Mouse (Mus musculus) lung, embryonic 16.5 days (tissue): ENCODE data around the gene BC035044. TPM values are rescaled to one million over a fixed set of nuclear protein-coding genes. Genes with fewer than 3 reads are reported as not detected.
"Not testable (repeated sequence)": the region's sequence is repeated elsewhere in the genome, so short reads cannot be mapped to it uniquely, and the experiment has no call there.

Source experiments
- ATAC-seq: fragments of 200-750 bp; cut with Nextera tagmentation; 2 replicates; pipeline ENCODE4 v1.8.0; 2017; ENCODE audit warnings: low read depth, mild to moderate bottlenecking, moderate library complexity
- H3K27ac ChIP-seq: fragments of 300-500 bp; sonication (generic); 2 replicates; pipeline ENCODE4 v1.5.1; 2014; ENCODE audit warnings: mild to moderate bottlenecking, control low read depth, low read length
- H3K27me3 ChIP-seq: fragments of 300-500 bp; sonication (generic); 2 replicates; pipeline ENCODE4 v1.6.1; 2014; ENCODE audit warnings: low read depth, low read length, mixed read lengths; ENCODE audit not compliant: control insufficient read depth, insufficient read depth
- H3K36me3 ChIP-seq: fragments of 300-500 bp; sonication (generic); 2 replicates; pipeline ENCODE4 v1.6.1; 2014; ENCODE audit warnings: low read length; ENCODE audit not compliant: control insufficient read depth, insufficient read depth
- H3K4me1 ChIP-seq: fragments of 300-500 bp; sonication (generic); replicated peaks from 2 replicates; pipeline ENCODE4 v1.6.1; 2014; ENCODE audit warnings: low read length, mixed read lengths; ENCODE audit not compliant: control insufficient read depth, insufficient read depth
- H3K4me2 ChIP-seq: fragments of 300-500 bp; sonication (generic); 2 replicates; pipeline ENCODE4 v1.6.1; 2014; ENCODE audit warnings: low read depth, low read length, control low read depth
- H3K4me3 ChIP-seq: fragments of 300-500 bp; sonication (generic); 2 replicates; pipeline ENCODE4 v1.5.1; 2014; ENCODE audit warnings: mild to moderate bottlenecking, low read length, control low read depth
- H3K9ac ChIP-seq: fragments of 300-500 bp; sonication (generic); 2 replicates; pipeline ENCODE4 v1.6.1; 2014; ENCODE audit warnings: low read length, control low read depth
- H3K9me3 ChIP-seq: fragments of 300-500 bp; sonication (generic); 2 replicates; pipeline ENCODE4 v1.6.1; 2016; ENCODE audit warnings: low read length; ENCODE audit not compliant: control insufficient read depth
- WGBS: fragments of 180-500 bp; shearing (Covaris S2); extraction: QIAGEN DNeasy Blood & Tissue Kit; methylation state at CpG from one replicate; pipeline ENCODE4 v1.1.7; 2014; 5-methylcytosine and 5-hydroxymethylcytosine counted together
- microRNA-seq: library from miRNA; unstranded; fragments of <30 nt; microRNA quantifications from one replicate; pipeline ENCODE4, GENCODE M21; 2016
- polyA plus RNA-seq: library from polyadenylated mRNA; unstranded; fragments of >200 nt; fragmentation: Nextera tagmentation; extraction: Ambion mirVana; gene quantifications from 2 replicates; pipeline ENCODE4 v1.2.1, GENCODE M21; 2015

Gene BC035044
- polyA plus RNA-seq, 1 experiment from 2014 or later: 0.87 TPM

DNA sequence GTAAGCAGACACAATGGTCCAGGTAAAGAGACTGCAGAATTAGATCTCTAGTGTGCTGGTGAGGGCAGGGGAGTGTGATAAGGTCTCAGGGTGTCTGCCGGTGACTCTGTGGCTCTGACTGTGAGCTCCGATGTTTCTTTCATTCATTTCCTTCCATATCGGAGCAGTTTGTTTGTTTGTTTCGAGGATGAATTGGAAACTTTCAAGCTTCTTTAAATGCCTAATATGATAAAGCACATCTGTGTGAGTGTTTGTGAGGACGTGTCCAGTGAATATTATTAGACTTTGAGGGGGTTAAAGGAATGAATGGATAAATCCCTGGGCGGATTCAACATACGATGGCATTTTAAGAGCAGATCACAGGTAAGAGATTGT, 91.0 kb downstream of the BC035044 start:
- Histone ChIP-seq H3K9me3 (no peaks in the 10 kb centered on the region), H3K9ac (peak overlapping the region; percentile 74), H3K36me3 (no peaks in the 10 kb centered on the region), H3K4me3 (peak overlapping the region; percentile 67), H3K27me3 (no peaks in the 10 kb centered on the region), H3K4me2 (peak overlapping the region; percentile 60), H3K4me1 (peaks cover 7% of the 10 kb centered on the region; the same call in 1 of the 2 replicates), H3K27ac (peak overlapping the region; percentile 52)
- ATAC-seq: no peak
- WGBS: 13% methylated on average over 7 of the region's 7 CpGs

DNA sequence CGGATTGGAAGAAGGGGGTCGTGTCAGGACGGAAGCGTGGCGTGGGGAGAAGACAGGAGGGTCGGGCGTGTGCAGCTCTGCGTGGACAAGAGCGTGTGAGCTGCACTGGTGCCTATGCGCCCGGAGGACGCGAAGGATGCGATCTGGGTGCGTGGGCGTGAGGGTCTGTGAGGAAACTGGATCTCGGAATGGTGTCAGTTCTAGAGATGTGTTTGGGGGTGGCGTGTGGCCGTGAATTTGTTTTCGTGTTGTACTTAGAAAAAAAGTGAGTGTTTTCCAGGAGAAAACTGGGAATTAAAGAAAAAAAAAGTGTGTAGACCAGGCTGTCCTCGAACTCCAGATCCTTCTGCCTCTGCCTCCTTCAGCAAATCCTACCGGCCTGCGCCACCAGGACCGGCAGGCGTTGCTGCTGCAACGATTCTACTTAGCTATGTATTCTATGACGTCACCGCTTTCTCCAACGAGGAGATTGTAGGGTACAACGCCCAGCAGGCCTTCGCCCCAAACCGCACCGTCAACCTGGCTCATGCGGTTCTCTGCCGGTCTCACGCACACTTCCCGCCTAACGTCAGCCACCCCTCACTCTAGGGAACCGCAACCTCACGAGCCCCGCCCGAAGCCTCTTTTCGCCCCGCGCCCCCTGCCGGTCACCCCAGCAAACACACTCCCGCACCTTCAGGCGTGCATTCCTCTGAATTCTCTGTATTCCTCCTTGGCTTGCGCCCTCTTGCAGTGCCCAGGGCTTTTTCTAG, 91.6 kb downstream of the BC035044 start:
- WGBS: under 1% methylated on average over 49 of the region's 49 CpGs
- H3K27me3 ChIP-seq, H3K36me3 ChIP-seq, H3K9me3 ChIP-seq, H3K4me1 ChIP-seq: not testable (repeated sequence)
- Histone ChIP-seq H3K4me3 (peak overlapping the region; percentile 67), H3K9ac (peak overlapping the region; percentile 74), H3K27ac (peak overlapping the region; percentile 93), H3K4me2 (peak overlapping the region; percentile 71)
- peak; percentile 72 for ATAC-seq

Small RNA genes within 50 kb of the gene (microRNA-seq; reads per million reads assigned to microRNA genes)
- gene Gm27336: not detected

Other genes starting within 250 kb of the BC035044 start
- gene Clec2h, start 228.7 kb downstream of the BC035044 start, polyA plus RNA-seq: 0.50 TPM in 1 of 2 replicates, not detected in the other
- gene Klrb1, start 168.1 kb downstream of the BC035044 start, polyA plus RNA-seq: not detected in 2 replicates
- gene Klrb1c, start 101.9 kb downstream of the BC035044 start, polyA plus RNA-seq: 0.25 and 0.33 TPM in 2 replicates
- not detected in 2 replicates for gene Gm44511, start 64.8 kb downstream of the BC035044 start, polyA plus RNA-seq
- 0.29 and 0.33 TPM in 2 replicates for gene Klrb1b, start 64.8 kb downstream of the BC035044 start, polyA plus RNA-seq
- 0.23 and 0.36 TPM in 2 replicates for gene Clec2i, start 3.5 kb downstream of the BC035044 start, polyA plus RNA-seq
- gene Clec2g, start 43.3 kb upstream of the BC035044 start, polyA plus RNA-seq: not detected in 2 replicates
- 0.67 and 0.68 TPM in 2 replicates for gene Klrb1f, start 154.8 kb upstream of the BC035044 start, polyA plus RNA-seq
- gene Clec2e, start 209.8 kb upstream of the BC035044 start, polyA plus RNA-seq: not detected in 2 replicates